In genomic region chr13:119656246-119656645, GRCm38 (mm10) we compare ENCODE assay signal across 34 mouse cellular contexts. TPM values are rescaled to one million over a fixed set of nuclear protein-coding genes. Genes with fewer than 3 reads are reported as not detected.
"Had no signal": no experiment of that assay in that cellular context is flagged by ENCODE, and none has a peak within 500 bp of the region (broad histone marks: within the 10 kb centered on the region; RNA-seq: fewer than 3 reads in every experiment).

No protein-coding gene starts in this region.

- H3K4me1 ChIP-seq: limb, embryonic 10.5 days; limb, embryonic 12.5 days; limb, embryonic 13.5 days; limb, embryonic 15.5 days; liver, embryonic 12.5 days; liver, embryonic 13.5 days; liver, embryonic 15.5 days; lung, embryonic 15.5 days; midbrain, embryonic 10.5 days; midbrain, embryonic 12.5 days; midbrain, embryonic 13.5 days; midbrain, embryonic 15.5 days had no signal

- ATAC-seq: liver, embryonic 12.5 days; liver, postnatal 0 days; lung, postnatal 0 days; midbrain, embryonic 13.5 days; midbrain, embryonic 15.5 days; midbrain, embryonic 16.5 days had no signal

- DNase-seq: left cerebral cortex, postnatal 4 days; liver; liver, embryonic 13.5 days; liver, postnatal 0 days; lung, adult 18-20 months; lung, adult 2 months; lung, embryonic 14.5 days; lung, postnatal 10 days; lung, postnatal 14 days; lung, postnatal 36 days; lung, postnatal 4 days; midbrain, embryonic 14.5 days had no signal

- H3K4me3 ChIP-seq: left cerebral cortex, adult 2 months; limb, embryonic 10.5 days; limb, embryonic 12.5 days; limb, embryonic 13.5 days; limb, embryonic 15.5 days; liver, embryonic 12.5 days; liver, embryonic 13.5 days; liver, embryonic 15.5 days; lung, embryonic 15.5 days; megakaryocyte, embryonic 14.5 days; midbrain, embryonic 10.5 days; midbrain, embryonic 12.5 days; midbrain, embryonic 13.5 days; midbrain, embryonic 15.5 days; myocyte had no signal

- H3K27ac ChIP-seq: left cerebral cortex, adult 2 months; limb, embryonic 10.5 days; limb, embryonic 12.5 days; limb, embryonic 13.5 days; limb, embryonic 15.5 days; liver, embryonic 12.5 days; liver, embryonic 13.5 days; liver, embryonic 14.5 days; liver, embryonic 15.5 days; lung, embryonic 15.5 days; macrophage; midbrain, embryonic 10.5 days; midbrain, embryonic 12.5 days; midbrain, embryonic 13.5 days; midbrain, embryonic 15.5 days had no signal

RNA-seq across cellular contexts. Expression of gene Ccl28, which starts 32.6 kb away (rescaled TPM):
- total RNA-seq: monocyte, adult 5-6 weeks had no signal
- polyA plus RNA-seq: limb, embryonic 15.5 days; liver, adult 2 months; liver, embryonic 12.5 days; liver, embryonic 13.5 days; liver, embryonic 15.5 days; liver, embryonic 16.5 days; liver, postnatal 0 days; lung, embryonic 15.5 days; macrophage; myocyte; neural tube, embryonic 11.5 days had no signal
